Mouse (Mus musculus): ENCODE results near the gene Fev.

Gene Fev

GRCm38 (mm10) chr1:74885369-74886042, at the start of gene Fev:
Gene Fev (minus strand): TSS chr1:74885419.
- no peak for DNase-seq

GRCm38 (mm10) chr1:74927621-74928296, 42.5 kb upstream of the Fev start:
- DNase-seq: no peak

- peak; percentile 63 for DNase-seq
Observed at GRCm38 (mm10) chr1:74926721-74927120, 41.5 kb upstream of the Fev start.

GRCm38 (mm10) chr1:74924464-74924863, 39.2 kb upstream of the Fev start:
- DNase-seq: no peak

GRCm38 (mm10) chr1:74915706-74916105, 30.5 kb upstream of the Fev start:
- peak; percentile 31 for DNase-seq

DNA sequence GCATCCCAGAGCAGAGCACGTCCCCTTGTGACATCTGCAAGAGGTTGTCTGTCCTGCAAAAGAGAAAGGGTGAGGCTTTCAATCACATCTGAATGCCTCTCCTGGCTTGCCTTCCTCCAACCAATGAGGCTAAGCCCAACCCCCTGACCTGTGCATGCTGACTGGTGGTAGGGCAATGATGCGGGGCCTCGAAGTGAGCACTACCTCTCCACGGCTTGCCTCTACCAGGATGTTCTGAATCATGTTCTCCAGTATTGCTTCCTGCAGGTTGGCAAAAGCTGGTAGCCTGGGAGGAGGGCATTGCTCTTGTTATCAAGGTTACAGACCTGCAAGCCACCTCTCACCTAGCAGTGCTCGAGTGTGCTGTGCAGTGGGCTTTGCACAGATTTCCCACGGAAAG, 17.0 kb upstream of the Fev start:
- no peak for DNase-seq

GRCm38 (mm10) chr1:74901686-74902085, 16.5 kb upstream of the Fev start:
- peak; percentile 66 for DNase-seq

DNA sequence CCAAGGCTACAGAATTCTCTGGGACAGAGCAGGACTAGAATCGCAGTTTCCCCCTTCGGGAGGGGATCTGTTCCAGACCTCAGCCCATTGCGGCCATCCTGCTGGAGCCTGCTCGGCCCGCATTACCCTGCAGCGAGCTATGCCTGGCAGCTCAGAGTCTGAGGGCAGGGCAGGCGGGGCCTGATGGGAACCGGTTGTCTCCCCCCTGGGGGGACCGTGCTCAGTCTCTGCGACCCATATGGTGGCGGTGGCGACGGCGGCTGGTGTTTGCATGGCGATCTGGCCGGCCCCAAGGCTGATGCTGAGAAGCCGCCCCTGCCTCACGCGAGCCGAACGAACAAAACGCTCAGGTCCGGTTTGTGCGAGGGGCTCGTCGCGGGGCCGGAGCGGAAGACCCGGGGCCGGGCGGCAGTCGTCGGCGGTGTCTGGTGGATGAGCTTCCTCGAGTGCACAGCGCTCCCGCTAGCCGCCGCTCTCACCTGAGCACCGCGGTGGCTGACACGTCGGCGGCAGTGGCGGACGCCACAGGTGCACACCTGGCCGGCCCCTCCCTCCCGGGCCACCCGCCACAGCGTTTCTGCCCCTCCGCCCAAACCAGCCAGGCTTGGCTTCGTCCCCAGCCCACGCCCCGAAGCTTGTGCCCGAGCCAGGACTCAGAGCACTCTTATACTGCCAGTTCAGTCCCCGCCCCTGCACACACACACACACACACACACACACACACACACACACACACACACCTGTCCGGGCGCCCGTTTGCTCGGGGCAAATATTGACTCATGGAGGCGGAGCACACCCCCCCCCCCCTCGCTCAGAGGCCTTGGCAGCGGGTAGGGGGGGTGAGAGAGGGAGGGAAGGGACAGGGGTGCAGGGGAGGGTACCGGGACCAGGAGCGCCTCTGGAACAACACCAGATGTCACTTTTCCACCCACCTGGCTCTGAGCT, 15.4 kb upstream of the Fev start:
- DNase-seq: peak; percentile 74

- DNase-seq: no peak
Observed at GRCm38 (mm10) chr1:74898656-74899431, 13.6 kb upstream of the Fev start.

DNA sequence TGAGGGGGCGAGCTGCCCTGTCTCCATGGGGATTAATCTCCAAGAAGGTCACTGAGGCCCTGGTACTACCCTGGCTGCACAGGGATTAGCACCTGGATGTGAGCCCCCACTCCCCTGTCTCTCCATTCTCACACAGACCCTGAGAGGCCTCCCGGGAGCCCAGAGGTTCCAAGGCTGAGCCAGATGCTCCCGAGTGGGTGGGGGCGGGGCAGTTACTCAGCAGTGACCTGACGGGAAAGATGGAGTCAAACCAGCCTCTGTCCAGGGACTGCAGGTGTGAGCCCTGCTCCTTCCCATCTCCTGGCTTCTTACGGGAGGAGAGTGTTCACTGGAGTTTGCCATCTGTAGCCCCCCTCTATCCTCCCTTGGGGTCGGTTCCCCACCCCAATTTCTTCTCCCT, 12.8 kb upstream of the Fev start:
- no peak for DNase-seq

- DNase-seq: peak; percentile 59
Observed at GRCm38 (mm10) chr1:74894966-74895365, 9.7 kb upstream of the Fev start.

DNA sequence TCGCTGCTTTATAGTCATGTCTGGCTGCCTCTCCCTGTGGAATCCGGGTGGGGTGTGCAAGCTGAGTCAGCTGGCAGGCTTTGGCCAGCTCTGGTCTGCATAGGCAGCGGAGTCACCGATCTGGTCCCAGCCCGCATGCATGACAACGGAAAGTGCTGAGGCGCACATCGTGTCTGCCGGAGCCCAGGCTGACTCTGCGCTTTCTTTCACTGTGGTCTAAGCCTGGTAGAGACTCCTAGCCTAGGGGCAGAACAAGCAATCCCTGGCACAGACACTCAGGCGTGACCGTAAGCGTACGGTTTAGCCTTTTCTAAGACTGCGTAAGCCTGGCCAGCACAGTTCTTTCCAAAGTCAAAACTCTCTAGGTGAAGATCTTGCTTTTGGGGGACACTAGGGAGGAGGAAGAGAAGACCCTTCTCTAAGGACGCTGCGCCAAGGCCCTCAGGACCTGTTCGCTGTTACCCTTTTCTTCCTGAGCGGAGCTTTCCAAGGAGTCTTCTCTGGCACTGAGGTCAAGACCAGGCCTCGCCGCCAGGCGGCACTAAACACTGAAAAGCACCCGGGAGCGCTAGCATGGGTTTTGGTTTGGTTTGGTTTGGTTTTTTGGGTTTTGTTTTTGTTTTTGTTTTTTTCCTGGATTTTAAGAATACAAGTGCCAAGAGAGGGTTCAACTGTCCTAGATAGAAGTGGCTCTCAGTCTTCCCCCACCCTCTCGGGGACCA, 8.1 kb upstream of the Fev start, which contains the start of gene Cryba2:
Gene Cryba2, minus strand, starts transcription at position 10 of the 722 bp plus-strand sequence.
- peak; percentile 51 for DNase-seq

DNA sequence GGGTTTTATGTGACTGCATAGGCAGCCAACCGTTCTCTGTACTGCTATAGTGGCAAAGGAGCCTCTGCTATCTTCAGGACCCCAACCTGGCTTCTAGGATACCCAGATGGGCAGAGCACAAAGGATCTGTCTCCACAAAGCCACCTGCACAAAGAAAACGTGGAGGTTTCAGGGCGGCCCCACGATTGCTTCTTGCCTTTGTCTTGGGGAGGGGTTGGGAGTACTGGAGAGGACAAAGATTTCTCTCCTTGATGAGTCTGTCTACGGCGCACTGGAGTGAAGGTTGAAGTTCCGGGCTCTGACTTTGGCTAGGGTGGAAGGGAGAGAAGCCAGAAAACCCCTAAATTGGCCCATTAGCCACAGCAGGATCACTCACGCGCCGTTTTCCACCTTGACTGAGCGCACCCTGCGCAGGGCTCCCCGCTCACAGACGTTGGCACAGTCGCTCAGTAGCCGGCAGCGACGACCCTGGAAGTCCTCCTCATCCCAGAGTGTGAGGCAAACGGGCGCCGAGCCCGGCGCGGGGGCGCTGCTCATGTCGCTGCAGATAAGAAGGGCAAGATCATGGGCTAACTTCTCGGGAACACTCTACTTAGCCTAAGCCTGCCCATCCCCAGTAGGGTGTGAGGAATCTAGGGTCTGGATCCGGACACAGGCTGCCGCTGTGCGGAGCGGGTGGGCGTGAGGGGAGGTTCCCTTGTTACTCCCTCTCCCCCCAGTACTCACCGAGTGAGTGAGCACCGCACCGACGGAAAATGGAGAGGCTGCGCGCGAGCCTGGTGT, 7.3 kb upstream of the Fev start:
- no peak for DNase-seq

GRCm38 (mm10) chr1:74891513-74891912, 6.3 kb upstream of the Fev start:
- peak; percentile 51 for DNase-seq

- no peak for DNase-seq
Observed at GRCm38 (mm10) chr1:74884196-74885141, 750 bp downstream of the Fev start.

- no peak for DNase-seq
Observed at GRCm38 (mm10) chr1:74883441-74883840, 1.8 kb downstream of the Fev start.

GRCm38 (mm10) chr1:74882828-74883227, 2.4 kb downstream of the Fev start:
- no peak for DNase-seq

DNA sequence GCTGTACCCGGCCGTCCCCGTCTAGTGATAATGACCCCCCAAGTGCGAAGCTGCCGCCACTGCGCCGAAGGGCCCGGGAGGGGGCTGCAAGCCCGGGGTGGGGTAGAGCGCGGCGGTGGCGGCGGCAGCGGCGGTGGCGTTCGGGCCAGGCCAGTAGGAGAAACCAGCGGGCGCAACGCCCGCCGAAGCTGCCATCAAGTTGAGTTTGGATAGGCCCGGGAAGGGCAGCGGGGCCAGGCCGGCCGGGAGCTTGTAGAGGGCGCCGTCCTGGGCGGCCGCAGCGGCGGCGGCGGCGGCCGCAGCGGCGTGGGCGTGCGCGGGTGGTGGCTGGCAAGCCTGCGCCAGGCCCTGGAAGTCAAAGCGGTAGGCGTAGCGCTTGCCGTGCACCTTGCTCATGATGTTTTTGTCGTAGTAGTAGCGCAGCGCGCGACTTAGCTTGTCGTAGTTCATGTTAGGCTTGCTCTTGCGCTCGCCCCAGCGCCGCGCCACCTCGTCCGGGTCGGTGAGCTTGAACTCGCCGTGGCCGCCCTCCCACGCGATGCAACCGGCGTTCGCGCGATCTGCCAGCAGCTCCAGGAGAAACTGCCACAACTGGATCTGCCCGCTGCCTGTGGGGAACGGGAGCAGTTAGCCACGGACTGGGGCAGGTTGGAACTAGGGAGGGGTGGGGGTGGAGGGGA, 3.0 kb downstream of the Fev start:
- no peak for DNase-seq

DNA sequence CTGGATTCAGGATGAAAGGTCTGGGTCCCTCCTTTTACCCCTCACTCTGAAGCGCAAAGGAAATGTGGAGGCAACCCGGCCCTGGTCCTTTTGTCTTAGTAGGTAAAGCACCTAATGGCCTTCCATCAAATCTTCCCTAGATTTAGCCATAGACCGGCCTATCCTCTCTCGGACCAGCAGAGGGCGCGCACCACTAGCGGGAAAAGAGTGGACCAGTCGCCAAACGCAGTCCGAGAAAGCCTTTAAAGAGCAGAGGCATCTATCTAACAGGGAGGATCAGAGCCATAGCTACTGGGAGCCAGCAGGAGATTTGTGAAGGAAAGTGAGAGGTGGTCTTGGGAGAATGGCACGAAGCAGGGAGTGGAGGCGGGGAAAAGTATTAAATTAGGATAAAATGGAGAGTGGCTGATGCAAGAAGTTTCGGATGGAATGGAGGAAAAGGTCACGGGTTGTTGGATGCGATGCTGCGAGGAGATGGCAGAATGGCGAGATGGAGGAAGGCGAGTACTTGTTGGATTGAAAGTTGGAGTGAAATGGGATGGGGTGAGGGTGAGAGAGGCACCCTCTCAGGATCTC, 4.3 kb downstream of the Fev start:
- DNase-seq: peak; percentile 71

Data from lung, postnatal 14 days (tissue).